Mouse (Mus musculus) E14TG2a.4 (cell line): ENCODE measurements at regions not wholly inside any gene's neighbourhood (a gene's known extent, or its start where the extent isn't known, plus 50 kb on each side); places are given as distances from the start of the nearest gene placed in this dataset.
A peak's percentile ranks its signal among the peaks of the same experiment; 100 is the strongest.

Experiments used
- H3K27me3 ChIP-seq: 2 replicates; pipeline ENCODE4 v1.6.1; 2014; ENCODE audit warnings: low read length, control low read depth; ENCODE audit not compliant: insufficient read depth
- H3K36me3 ChIP-seq: 2 replicates; pipeline ENCODE4 v1.6.1; 2014; ENCODE audit warnings: low read length, control low read depth; ENCODE audit not compliant: insufficient read depth
- H3K4me1 ChIP-seq: replicated peaks from 2 replicates; pipeline ENCODE4 v1.6.1; 2014; ENCODE audit warnings: low read depth, low read length, control low read depth
- H3K4me3 ChIP-seq: replicated peaks from 2 replicates; pipeline ENCODE4 v1.5.1; 2014; ENCODE audit warnings: mild to moderate bottlenecking, low read length
- H3K9me3 ChIP-seq: 2 replicates; pipeline ENCODE4 v1.6.1; 2014; ENCODE audit warnings: low read length, control low read depth
- CTCF ChIP-seq: conservative IDR thresholded peaks from 2 replicates; pipeline ENCODE4 v1.5.1; 2014; ENCODE audit warnings: low read length
- NANOG ChIP-seq: IDR thresholded peaks from 2 replicates; pipeline ENCODE4 v1.6.1; 2014; ENCODE audit warnings: borderline replicate concordance, low read length, mixed read lengths
- POU5F1 ChIP-seq: IDR thresholded peaks from 2 replicates; pipeline ENCODE4 v1.6.1; 2014; ENCODE audit warnings: low read length, borderline replicate concordance

- no peak for TF ChIP-seq CTCF
- no peak for TF ChIP-seq NANOG
- TF ChIP-seq POU5F1: no peak
- H3K9me3 ChIP-seq: peaks cover 7% of the 10 kb centered on the region
- no peaks in the 10 kb centered on the region for H3K36me3 ChIP-seq
- H3K4me1 ChIP-seq: no peaks in the 10 kb centered on the region
- peaks cover 29% of the 10 kb centered on the region for H3K27me3 ChIP-seq
- no peak overlapping the region for H3K4me3 ChIP-seq
Measured at GRCm38 (mm10) chr12:110168407-110168806, 110.5 kb upstream of the Dio3 start.

GRCm38 (mm10) chr12:110169261-110169660 is 109.6 kb upstream of the Dio3 start:
- no peaks in the 10 kb centered on the region for H3K36me3 ChIP-seq
- no peaks in the 10 kb centered on the region for H3K4me1 ChIP-seq
- H3K9me3 ChIP-seq: no peaks in the 10 kb centered on the region; the same call in 1 of the 2 replicates
- H3K27me3 ChIP-seq: peaks cover 33% of the 10 kb centered on the region
- no peak for TF ChIP-seq CTCF
- no peak for TF ChIP-seq POU5F1
- H3K4me3 ChIP-seq: no peak overlapping the region

- H3K36me3 ChIP-seq: no peaks in the 10 kb centered on the region
- H3K9me3 ChIP-seq: no peaks in the 10 kb centered on the region
- TF ChIP-seq NANOG: no peak
- TF ChIP-seq POU5F1: no peak
- no peak for TF ChIP-seq CTCF
- H3K4me1 ChIP-seq: no peaks in the 10 kb centered on the region
- H3K27me3 ChIP-seq: peaks cover 34% of the 10 kb centered on the region
- H3K4me3 ChIP-seq: no peak overlapping the region
Measured at GRCm38 (mm10) chr12:110170496-110170895, 108.4 kb upstream of the Dio3 start.

- Histone ChIP-seq H3K9me3 (peaks cover 12% of the 10 kb centered on the region), H3K36me3 (no peaks in the 10 kb centered on the region), H3K27me3 (peaks cover 29% of the 10 kb centered on the region), H3K4me3 (no peak overlapping the region), H3K4me1 (no peaks in the 10 kb centered on the region)
- TF ChIP-seq CTCF: no peak
- no peak for TF ChIP-seq POU5F1
- no peak for TF ChIP-seq NANOG
Measured at GRCm38 (mm10) chr12:110177826-110178225, 101.0 kb upstream of the Dio3 start.

- Histone ChIP-seq H3K36me3 (no peaks in the 10 kb centered on the region), H3K4me3 (no peak overlapping the region), H3K9me3 (peaks cover 12% of the 10 kb centered on the region), H3K4me1 (peaks cover 21% of the 10 kb centered on the region), H3K27me3 (peaks cover 63% of the 10 kb centered on the region)
- TF ChIP-seq NANOG: no peak
- no peak for TF ChIP-seq CTCF
Measured at GRCm38 (mm10) chr12:110183473-110183872, 95.4 kb upstream of the Dio3 start.

- H3K9me3 ChIP-seq: no peaks in the 10 kb centered on the region
Measured at GRCm38 (mm10) chr12:110185399-110185798, 93.5 kb upstream of the Dio3 start.

GRCm38 (mm10) chr12:110186381-110186780 is 92.5 kb upstream of the Dio3 start:
- Histone ChIP-seq H3K36me3 (no peaks in the 10 kb centered on the region), H3K27me3 (peaks cover 82% of the 10 kb centered on the region), H3K9me3 (no peaks in the 10 kb centered on the region), H3K4me1 (peaks cover 36% of the 10 kb centered on the region), H3K4me3 (no peak overlapping the region)
- no peak for TF ChIP-seq POU5F1
- TF ChIP-seq CTCF: no peak
- TF ChIP-seq NANOG: no peak

More at GRCm38 (mm10) chr12:110185399-110185798, 93.5 kb upstream of the Dio3 start:
- no peak overlapping the region for H3K4me3 ChIP-seq
- TF ChIP-seq NANOG: no peak
- no peak for TF ChIP-seq CTCF
- TF ChIP-seq POU5F1: no peak
- no peaks in the 10 kb centered on the region for H3K36me3 ChIP-seq
- peaks cover 33% of the 10 kb centered on the region for H3K4me1 ChIP-seq
- H3K27me3 ChIP-seq: peaks cover 77% of the 10 kb centered on the region

GRCm38 (mm10) chr12:110186911-110187245 is 92.0 kb upstream of the Dio3 start:
- no peak overlapping the region for H3K4me3 ChIP-seq
- peaks cover 36% of the 10 kb centered on the region for H3K4me1 ChIP-seq
- no peaks in the 10 kb centered on the region for H3K36me3 ChIP-seq
- H3K9me3 ChIP-seq: no peaks in the 10 kb centered on the region
- TF ChIP-seq NANOG: no peak
- TF ChIP-seq POU5F1: no peak
- no peak for TF ChIP-seq CTCF
- H3K27me3 ChIP-seq: peaks cover 86% of the 10 kb centered on the region

GRCm38 (mm10) chr12:110187246-110188135 is 91.4 kb upstream of the Dio3 start:
- TF ChIP-seq POU5F1: no peak
- no peak for TF ChIP-seq NANOG
- no peak for TF ChIP-seq CTCF
- peaks cover 36% of the 10 kb centered on the region for H3K4me1 ChIP-seq
- no peaks in the 10 kb centered on the region for H3K36me3 ChIP-seq
- peak overlapping the region; percentile 66 for H3K4me3 ChIP-seq
- no peaks in the 10 kb centered on the region for H3K9me3 ChIP-seq
- H3K27me3 ChIP-seq: peaks cover 91% of the 10 kb centered on the region
